Mouse (Mus musculus) gastrocnemius, adult 8-10 months (tissue): ENCODE results near the gene Dph5. TPM values are rescaled to one million over a fixed set of nuclear protein-coding genes. Genes with fewer than 3 reads are reported as not detected.
"Not testable (repeated sequence)": the region's sequence is repeated elsewhere in the genome, so short reads cannot be mapped to it uniquely, and the experiment has no call there.

Source experiments
- DNase-seq, 2 experiments: peaks; one replicate each; pipeline ENCODE4 v3.0.0; 2022; ENCODE audit warnings: low spot score in 2 of 2
- total RNA-seq, 4 experiments: library from RNA; stranded (reverse); gene quantifications; 2 replicates each; pipeline ENCODE4 v1.2.4; 2022

Gene Dph5
- total RNA-seq, 4 experiments from 2014 or later = 5.5 to 8.0 (median 7.2) TPM

GRCm38 (mm10) chr3:115892341-115892740 lies 4.7 kb downstream of the Dph5 start:
- no peak for DNase-seq

- no peak for DNase-seq
Observed at GRCm38 (mm10) chr3:115893166-115893565, 5.5 kb downstream of the Dph5 start.

- DNase-seq = no peak
Observed at GRCm38 (mm10) chr3:115898354-115898948, 10.8 kb downstream of the Dph5 start.

GRCm38 (mm10) chr3:115902301-115902956 lies 14.8 kb downstream of the Dph5 start:
- DNase-seq = no peak

GRCm38 (mm10) chr3:115905067-115905466 lies 17.4 kb downstream of the Dph5 start:
- DNase-seq = no peak

- DNase-seq = no peak
Observed at GRCm38 (mm10) chr3:115905567-115905966, 17.9 kb downstream of the Dph5 start.

GRCm38 (mm10) chr3:115907406-115907805 lies 19.8 kb downstream of the Dph5 start:
- DNase-seq = not testable (repeated sequence)

GRCm38 (mm10) chr3:115924401-115925190 lies 37.0 kb downstream of the Dph5 start:
- no peak for DNase-seq

GRCm38 (mm10) chr3:115926531-115926930 lies 38.9 kb downstream of the Dph5 start:
- DNase-seq = no peak

GRCm38 (mm10) chr3:115931701-115932100 lies 44.1 kb downstream of the Dph5 start:
- DNase-seq = no peak

GRCm38 (mm10) chr3:115933293-115934186 lies 45.9 kb downstream of the Dph5 start:
- no peak for DNase-seq

- peak; percentile 32 to 33 for DNase-seq
Observed at GRCm38 (mm10) chr3:115936734-115937599, 49.3 kb downstream of the Dph5 start.

GRCm38 (mm10) chr3:115937807-115938206 lies 50.2 kb downstream of the Dph5 start:
- no peak for DNase-seq

- no peak for DNase-seq
Observed at GRCm38 (mm10) chr3:115940510-115940909, 52.9 kb downstream of the Dph5 start.

GRCm38 (mm10) chr3:115941464-115941863 lies 53.8 kb downstream of the Dph5 start:
- no peak for DNase-seq

- DNase-seq = no peak
Observed at GRCm38 (mm10) chr3:115944376-115944775, 56.7 kb downstream of the Dph5 start.

- no peak for DNase-seq
Observed at GRCm38 (mm10) chr3:115946272-115946671, 58.6 kb downstream of the Dph5 start.

- DNase-seq = no peak
Observed at GRCm38 (mm10) chr3:115949220-115949920, 61.7 kb downstream of the Dph5 start.
